Mouse (Mus musculus): ENCODE data around the gene Apc2. TPM values are rescaled to one million over a fixed set of nuclear protein-coding genes. Genes with fewer than 3 reads are reported as not detected.

The Apc2 gene
- polyA plus RNA-seq, 1 experiment = 0.15 TPM

- TF ChIP-seq GATA1 (IDR thresholded peaks at IDR 0.05; ENCODE audit: low read length) = no peak
These were observed 25.4 kb downstream of the Apc2 start for GRCm38 (mm10) chr10:80321014-80321669.

- TF ChIP-seq GATA1 (IDR thresholded peaks at IDR 0.05; ENCODE audit: low read length) = no peak
These were observed 26.1 kb downstream of the Apc2 start for GRCm38 (mm10) chr10:80321670-80322581.

GRCm38 (mm10) chr10:80322811-80323211 is 27.0 kb downstream of the Apc2 start:
- TF ChIP-seq GATA1 (IDR thresholded peaks at IDR 0.05; ENCODE audit: low read length) = no peak

DNA sequence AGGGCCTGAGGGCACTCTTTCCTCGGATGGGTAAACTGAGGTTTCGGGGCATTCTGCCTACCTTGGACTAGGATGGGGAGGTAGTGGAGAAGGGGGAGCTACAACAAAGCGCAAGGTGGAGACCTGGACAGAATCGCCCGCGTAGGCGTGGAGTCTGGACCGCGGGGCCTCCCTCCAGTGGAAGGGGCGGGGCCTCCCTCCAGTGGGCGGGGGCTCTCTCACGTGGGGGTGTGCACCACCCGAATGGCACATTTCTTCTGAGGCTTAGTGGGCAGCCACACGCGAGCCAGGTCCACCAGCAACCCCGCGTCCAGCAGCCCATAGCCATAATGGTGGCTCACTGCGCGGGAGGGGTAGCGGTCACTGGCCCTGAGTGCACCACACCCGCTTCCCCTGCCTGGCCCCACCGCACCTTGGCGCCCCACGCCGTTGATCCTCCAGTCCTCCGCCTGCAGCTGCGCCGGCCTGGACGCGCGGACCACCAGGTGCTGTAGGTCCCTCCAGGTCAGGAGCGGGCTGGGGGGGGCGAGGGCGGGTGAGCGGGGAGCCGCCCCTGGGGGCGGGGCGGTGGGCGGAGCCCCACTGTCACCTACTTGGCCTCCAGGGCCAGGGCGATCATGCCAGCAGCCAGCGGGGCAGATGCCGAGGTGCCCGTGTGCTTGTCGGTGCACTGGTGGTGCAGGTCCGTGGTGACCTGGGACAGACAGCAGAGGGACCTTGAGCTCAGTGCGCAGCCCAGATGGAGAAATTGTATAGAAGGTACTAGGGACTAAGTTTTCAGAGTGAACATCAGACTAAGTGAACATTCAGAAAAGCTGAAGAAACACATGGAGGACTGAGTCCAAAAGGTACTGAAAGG is 27.7 kb downstream of the Apc2 start:
- TF ChIP-seq GATA1 (IDR thresholded peaks at IDR 0.05; ENCODE audit: low read length) = no peak

DNA sequence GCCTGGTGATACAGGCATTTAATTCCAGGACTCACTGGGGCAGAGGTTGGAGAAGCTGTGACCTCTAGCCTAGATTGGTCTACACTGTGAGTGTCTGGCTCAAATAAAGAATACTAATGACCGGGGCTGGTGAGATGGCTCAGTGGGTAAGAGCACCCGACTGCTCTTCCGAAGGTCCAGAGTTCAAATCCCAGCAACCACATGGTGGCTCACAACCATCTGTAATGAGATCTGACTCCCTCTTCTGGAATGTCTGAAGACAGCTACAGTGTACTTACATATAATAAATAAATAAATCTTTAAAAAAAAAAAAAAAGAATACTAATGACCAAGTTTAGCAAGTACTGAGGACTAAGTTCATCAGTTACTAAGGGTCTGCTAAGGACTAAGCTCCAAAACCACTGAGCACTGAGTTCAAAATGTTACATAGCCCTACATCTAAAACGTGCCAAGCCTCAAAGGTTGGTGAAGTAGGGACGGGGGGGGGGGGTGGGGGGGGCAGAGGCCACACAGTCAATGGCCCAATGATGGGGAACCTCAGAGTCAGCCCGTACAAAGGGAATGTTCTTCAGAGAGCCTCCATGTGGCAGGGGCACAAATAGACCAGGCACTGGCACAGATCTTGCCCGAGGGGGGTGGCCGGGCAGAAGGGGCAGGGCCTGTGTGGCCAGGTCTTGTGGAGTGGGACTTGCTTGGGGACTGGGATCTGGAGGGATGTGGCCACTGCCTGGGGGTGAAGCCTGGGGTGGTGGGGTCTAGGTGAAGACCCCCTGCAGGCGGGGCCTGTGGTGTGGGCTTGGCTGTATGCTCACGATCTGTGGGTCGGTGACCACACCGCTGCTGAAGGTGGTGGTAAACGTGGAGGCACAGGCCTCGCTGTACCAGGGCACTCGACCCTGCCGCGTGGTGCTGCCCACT is 28.6 kb downstream of the Apc2 start:
- TF ChIP-seq GATA1 (IDR thresholded peaks at IDR 0.05; ENCODE audit: low read length) = no peak

DNA sequence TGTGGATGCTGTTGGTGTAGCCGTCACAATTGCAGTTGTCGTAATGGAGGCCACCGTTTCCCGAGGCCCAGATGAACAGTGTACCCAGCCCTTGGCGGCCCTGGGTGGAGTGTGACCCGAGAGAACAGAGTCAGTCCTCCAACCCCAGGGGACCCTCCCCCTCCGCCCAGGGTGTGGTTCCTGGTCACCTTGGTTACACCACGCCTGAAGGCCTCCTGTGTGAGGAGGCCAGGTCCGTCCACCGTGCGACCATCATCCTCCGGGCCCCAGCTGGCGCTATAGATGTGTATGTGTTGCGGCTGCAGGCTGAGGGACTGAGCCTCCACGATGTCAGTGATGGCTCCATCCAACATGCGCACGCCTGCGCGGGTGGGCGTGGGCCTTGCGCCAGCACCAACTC is 29.3 kb downstream of the Apc2 start:
- TF ChIP-seq GATA1 (IDR thresholded peaks at IDR 0.05; ENCODE audit: low read length) = no peak

GRCm38 (mm10) chr10:80329273-80330081 is 33.7 kb downstream of the Apc2 start, which contains the start of the genes Pcsk4 and Reep6:
TSS of gene Pcsk4 (minus strand) at chr10:80329498.
TSS of gene Reep6 (plus strand) at chr10:80329953.
- TF ChIP-seq GATA1 (IDR thresholded peaks at IDR 0.05; ENCODE audit: low read length) = no peak

- no peak for TF ChIP-seq GATA1 (IDR thresholded peaks at IDR 0.05; ENCODE audit: low read length)
These were observed 34.3 kb downstream of the Apc2 start for GRCm38 (mm10) chr10:80330084-80330483.

GRCm38 (mm10) chr10:80330888-80331287 is 35.1 kb downstream of the Apc2 start:
- no peak for TF ChIP-seq GATA1 (IDR thresholded peaks at IDR 0.05; ENCODE audit: low read length)

GRCm38 (mm10) chr10:80331636-80332524 is 36.1 kb downstream of the Apc2 start:
- TF ChIP-seq GATA1 (IDR thresholded peaks at IDR 0.05; ENCODE audit: low read length) = no peak

DNA sequence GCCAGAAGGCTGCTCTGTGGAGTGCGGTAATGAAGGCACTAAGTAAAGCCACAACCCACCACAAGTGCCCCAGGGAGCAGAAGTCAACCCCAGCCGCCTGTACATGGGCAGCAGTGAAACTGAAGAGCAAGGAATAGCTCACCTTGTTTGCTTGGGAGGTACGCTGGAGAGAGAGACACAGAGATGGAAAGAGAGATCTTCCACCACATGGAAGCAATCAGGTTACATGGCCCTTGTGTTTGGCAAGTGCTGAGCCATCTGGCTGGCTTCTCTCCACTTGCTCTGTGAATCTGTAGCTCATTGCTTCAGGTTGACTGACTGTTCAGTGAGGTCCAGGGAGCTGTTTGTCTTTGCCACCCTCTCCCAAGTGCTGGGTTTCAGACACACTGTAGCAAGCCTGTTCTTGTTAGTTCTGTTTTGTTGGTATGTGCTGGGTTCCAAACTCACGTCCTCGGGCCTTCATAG is 36.8 kb downstream of the Apc2 start:
- TF ChIP-seq GATA1 (IDR thresholded peaks at IDR 0.05; ENCODE audit: low read length) = no peak

GRCm38 (mm10) chr10:80336263-80336662 is 40.5 kb downstream of the Apc2 start:
- no peak for TF ChIP-seq GATA1 (IDR thresholded peaks at IDR 0.05; ENCODE audit: low read length)

Data from G1E-ER4 (cell line).